ENCODE assay signal across 24 mouse cellular contexts in genomic region chr10:55148190-55148589, GRCm38 (mm10).
"Had no signal": no experiment of that assay in that cellular context is flagged by ENCODE, and none has a peak within 500 bp of the region (broad histone marks: within the 10 kb centered on the region; RNA-seq: fewer than 3 reads in every experiment).

No protein-coding gene starts in this region.

- H3K9ac ChIP-seq: forebrain, postnatal 0 days; heart, embryonic 13.5 days; heart, embryonic 15.5 days; hindbrain, embryonic 13.5 days; kidney, embryonic 15.5 days; limb, embryonic 12.5 days had no signal

- H3K27me3 ChIP-seq: heart, embryonic 13.5 days; heart, embryonic 15.5 days; hindbrain, embryonic 13.5 days; kidney, embryonic 15.5 days; limb, embryonic 12.5 days had no signal

- H3K4me1 ChIP-seq: heart, embryonic 13.5 days; heart, embryonic 15.5 days; hindbrain, embryonic 13.5 days; kidney, embryonic 15.5 days; limb, embryonic 10.5 days; limb, embryonic 12.5 days had no signal

- ATAC-seq: forebrain, postnatal 0 days; hindbrain, postnatal 0 days; intestine, embryonic 16.5 days had no signal

- H3K4me3 ChIP-seq: heart, adult 2 months; heart, embryonic 13.5 days; heart, embryonic 15.5 days; hindbrain, embryonic 13.5 days; kidney, embryonic 15.5 days; left cerebral cortex, adult 2 months; limb, embryonic 10.5 days; limb, embryonic 12.5 days had no signal

- DNase-seq: forebrain, postnatal 0 days; gastrocnemius, postnatal 14 days; gastrocnemius, postnatal 36 days; heart, adult 11 months; heart, adult 2 months; heart, postnatal 14 days; heart, postnatal 36 days; kidney, adult 11 months; kidney, adult 2 months; kidney, adult 9 months; kidney, postnatal 10 days; kidney, postnatal 25 days; liver had no signal

- H3K9me3 ChIP-seq: heart, embryonic 13.5 days; heart, embryonic 15.5 days; hindbrain, embryonic 13.5 days; kidney, embryonic 15.5 days; limb, embryonic 10.5 days; limb, embryonic 12.5 days had no signal

- H3K27ac ChIP-seq: heart, adult 2 months; heart, embryonic 13.5 days; heart, embryonic 15.5 days; hindbrain, embryonic 13.5 days; hindbrain, postnatal 0 days; kidney, embryonic 15.5 days; left cerebral cortex, adult 2 months; limb, embryonic 10.5 days; limb, embryonic 12.5 days had no signal

- H3K36me3 ChIP-seq: heart, embryonic 13.5 days; heart, embryonic 15.5 days; hindbrain, embryonic 13.5 days; kidney, embryonic 15.5 days; limb, embryonic 10.5 days; limb, embryonic 12.5 days had no signal

- H3K4me2 ChIP-seq: heart, embryonic 11.5 days; heart, embryonic 13.5 days; heart, embryonic 15.5 days; hindbrain, embryonic 13.5 days; kidney, embryonic 15.5 days; limb, embryonic 12.5 days; liver, embryonic 11.5 days had no signal
